Mouse (Mus musculus) heart, embryonic 15.5 days (tissue): ENCODE data around the gene Hoxb7. TPM values are rescaled to one million over a fixed set of nuclear protein-coding genes. Genes with fewer than 3 reads are reported as not detected.

Experiments
- ATAC-seq: fragments of 200-750 bp; cut with Nextera tagmentation; replicated peaks from 2 replicates; pipeline ENCODE4 v1.8.0; 2017; ENCODE audit warnings: low read depth, moderate TSS enrichment; ENCODE audit not compliant: insufficient number of reproducible peaks, insufficient read depth, low FRiP score
- H3K27ac ChIP-seq: fragments of 300-500 bp; sonication (generic); 2 replicates; pipeline ENCODE4 v1.5.1; 2015; ENCODE audit warnings: mild to moderate bottlenecking, inconsistent platforms
- H3K27me3 ChIP-seq: fragments of 300-500 bp; sonication (generic); 2 replicates; pipeline ENCODE4 v1.6.1; 2015; ENCODE audit warnings: inconsistent platforms
- H3K36me3 ChIP-seq: fragments of 300-500 bp; sonication (generic); 2 replicates; pipeline ENCODE4 v1.6.1; 2015; ENCODE audit warnings: mild to moderate bottlenecking, inconsistent platforms
- H3K4me1 ChIP-seq: fragments of 300-500 bp; sonication (generic); replicated peaks from 2 replicates; pipeline ENCODE4 v1.6.1; 2015; ENCODE audit warnings: inconsistent platforms
- H3K4me2 ChIP-seq: fragments of 300-500 bp; sonication (generic); 2 replicates; pipeline ENCODE4 v1.6.1; 2015; ENCODE audit warnings: inconsistent platforms, mild to moderate bottlenecking, moderate library complexity
- H3K4me3 ChIP-seq: fragments of 300-500 bp; sonication (generic); 2 replicates; pipeline ENCODE4 v1.5.1; 2015; ENCODE audit warnings: mild to moderate bottlenecking, inconsistent platforms
- H3K9ac ChIP-seq: fragments of 300-500 bp; sonication (generic); 2 replicates; pipeline ENCODE4 v1.6.1; 2015; ENCODE audit warnings: mild to moderate bottlenecking, inconsistent platforms
- H3K9me3 ChIP-seq: fragments of 300-500 bp; sonication (generic); replicated peaks from 2 replicates; pipeline ENCODE4 v1.6.1; 2016; ENCODE audit warnings: inconsistent platforms
- WGBS: fragments of 180-500 bp; shearing (Covaris S2); methylation state at CpG from one replicate; pipeline ENCODE4 v1.1.7; 2015; ENCODE audit warnings: mixed read lengths; 5-methylcytosine and 5-hydroxymethylcytosine counted together
- polyA plus RNA-seq: library from polyadenylated mRNA; unstranded; fragments of >200 nt; fragmentation: Nextera tagmentation; extraction: Ambion mirVana; gene quantifications from 2 replicates; pipeline ENCODE4 v1.2.1, GENCODE M21; 2015

The Hoxb7 gene
- polyA plus RNA-seq, 1 experiment from 2014 or later = 0.25 TPM

GRCm38 (mm10) chr11:96322738-96323137, 36.3 kb downstream of the Hoxb7 start:
- no peak for ATAC-seq
- no peak overlapping the region for H3K4me3 ChIP-seq
- H3K27me3 ChIP-seq = peaks cover 100% of the 10 kb centered on the region
- no peak overlapping the region for H3K9ac ChIP-seq
- H3K4me2 ChIP-seq = no peak overlapping the region
- H3K9me3 ChIP-seq = no peaks in the 10 kb centered on the region
- no peaks in the 10 kb centered on the region for H3K36me3 ChIP-seq
- peaks cover 15% of the 10 kb centered on the region for H3K4me1 ChIP-seq
- 26% methylated on average over 6 of the region's 6 CpGs for WGBS
- H3K27ac ChIP-seq = no peak overlapping the region

GRCm38 (mm10) chr11:96323154-96323553, 36.7 kb downstream of the Hoxb7 start, which contains the start of gene Hoxb3:
TSS of gene Hoxb3 (plus strand) at chr11:96323326.
- H3K9me3 ChIP-seq = no peaks in the 10 kb centered on the region
- peaks cover 13% of the 10 kb centered on the region for H3K4me1 ChIP-seq
- H3K36me3 ChIP-seq = no peaks in the 10 kb centered on the region
- no peak for ATAC-seq
- 28% methylated on average over 10 of the region's 10 CpGs for WGBS
- peak within 1 kb of the TSS; percentile 2; the same call in 1 of the 2 replicates for H3K4me3 ChIP-seq
- peaks cover 100% of the 10 kb centered on the region for H3K27me3 ChIP-seq
- H3K27ac ChIP-seq = peak within 1 kb of the TSS; percentile 4; the same call in 1 of the 2 replicates
- H3K9ac ChIP-seq = no peak within 1 kb of the TSS
- H3K4me2 ChIP-seq = peak within 1 kb of the TSS; percentile 14; the same call in 1 of the 2 replicates

GRCm38 (mm10) chr11:96324125-96324524, 37.7 kb downstream of the Hoxb7 start:
- H3K9me3 ChIP-seq = no peaks in the 10 kb centered on the region
- peaks cover 7% of the 10 kb centered on the region for H3K4me1 ChIP-seq
- peak overlapping the region; percentile 4; the same call in 1 of the 2 replicates for H3K27ac ChIP-seq
- WGBS = 19% methylated on average over 5 of the region's 5 CpGs
- H3K36me3 ChIP-seq = no peaks in the 10 kb centered on the region
- peak overlapping the region; percentile 14; the same call in 1 of the 2 replicates for H3K4me2 ChIP-seq
- no peak overlapping the region for H3K9ac ChIP-seq
- H3K4me3 ChIP-seq = peak overlapping the region; percentile 2; the same call in 1 of the 2 replicates
- no peak for ATAC-seq
- H3K27me3 ChIP-seq = peaks cover 100% of the 10 kb centered on the region

- H3K4me1 ChIP-seq = peaks cover 4% of the 10 kb centered on the region; the same call in 1 of the 2 replicates
- H3K27ac ChIP-seq = no peak overlapping the region; the same call in 1 of the 2 replicates
- no peaks in the 10 kb centered on the region for H3K9me3 ChIP-seq
- no peak for ATAC-seq
- WGBS = 23% methylated on average over 8 of the region's 8 CpGs
- H3K36me3 ChIP-seq = no peaks in the 10 kb centered on the region
- no peak overlapping the region for H3K9ac ChIP-seq
- H3K4me3 ChIP-seq = no peak overlapping the region; the same call in 1 of the 2 replicates
- H3K4me2 ChIP-seq = no peak overlapping the region
- peaks cover 100% of the 10 kb centered on the region for H3K27me3 ChIP-seq
Measured at GRCm38 (mm10) chr11:96324965-96325364, 38.5 kb downstream of the Hoxb7 start.

- no peak for ATAC-seq
- peaks cover 100% of the 10 kb centered on the region for H3K27me3 ChIP-seq
- H3K4me3 ChIP-seq = no peak overlapping the region; the same call in 1 of the 2 replicates
- no peaks in the 10 kb centered on the region for H3K9me3 ChIP-seq
- peak overlapping the region; percentile 3; the same call in 1 of the 2 replicates for H3K4me2 ChIP-seq
- no peak overlapping the region for H3K9ac ChIP-seq
- no peaks in the 10 kb centered on the region for H3K36me3 ChIP-seq
- 0 out of 2 replicates have a peak, but pooled peaks cover 2% of the 10 kb centered on the region for H3K4me1 ChIP-seq
- WGBS = 17% methylated on average over 22 of the region's 22 CpGs
- no peak overlapping the region; the same call in 1 of the 2 replicates for H3K27ac ChIP-seq
Measured at GRCm38 (mm10) chr11:96325747-96326212, 39.4 kb downstream of the Hoxb7 start.

GRCm38 (mm10) chr11:96326705-96327104, 40.3 kb downstream of the Hoxb7 start:
- 15% methylated on average over 12 of the region's 12 CpGs for WGBS
- peaks cover 100% of the 10 kb centered on the region for H3K27me3 ChIP-seq
- 0 out of 2 replicates have a peak, but pooled peaks cover 2% of the 10 kb centered on the region for H3K4me1 ChIP-seq
- H3K36me3 ChIP-seq = no peaks in the 10 kb centered on the region
- H3K27ac ChIP-seq = no peak overlapping the region
- H3K4me3 ChIP-seq = no peak overlapping the region; the same call in 1 of the 2 replicates
- no peak overlapping the region for H3K9ac ChIP-seq
- ATAC-seq = no peak
- H3K4me2 ChIP-seq = peak overlapping the region; percentile 11; the same call in 1 of the 2 replicates
- H3K9me3 ChIP-seq = no peaks in the 10 kb centered on the region

GRCm38 (mm10) chr11:96327122-96327521, 40.7 kb downstream of the Hoxb7 start:
- no peaks in the 10 kb centered on the region for H3K36me3 ChIP-seq
- no peak overlapping the region for H3K4me2 ChIP-seq
- peaks cover 2% of the 10 kb centered on the region; the same call in 1 of the 2 replicates for H3K4me1 ChIP-seq
- H3K27me3 ChIP-seq = peaks cover 100% of the 10 kb centered on the region
- no peak overlapping the region for H3K27ac ChIP-seq
- 20% methylated on average over 7 of the region's 7 CpGs for WGBS
- no peak overlapping the region for H3K4me3 ChIP-seq
- H3K9ac ChIP-seq = no peak overlapping the region
- no peak for ATAC-seq
- no peaks in the 10 kb centered on the region for H3K9me3 ChIP-seq

GRCm38 (mm10) chr11:96327750-96328149, 41.3 kb downstream of the Hoxb7 start:
- Histone ChIP-seq H3K27ac (no peak overlapping the region), H3K27me3 (peaks cover 100% of the 10 kb centered on the region), H3K9ac (no peak overlapping the region)

GRCm38 (mm10) chr11:96328605-96329004, 42.2 kb downstream of the Hoxb7 start:
- WGBS = 21% methylated on average over 8 of the region's 8 CpGs
- no peak overlapping the region for H3K4me2 ChIP-seq
- H3K4me1 ChIP-seq = peaks cover 8% of the 10 kb centered on the region; the same call in 1 of the 2 replicates
- no peaks in the 10 kb centered on the region for H3K36me3 ChIP-seq
- H3K4me3 ChIP-seq = no peak overlapping the region
- no peaks in the 10 kb centered on the region for H3K9me3 ChIP-seq
- peaks cover 100% of the 10 kb centered on the region for H3K27me3 ChIP-seq
- no peak for ATAC-seq
- no peak overlapping the region for H3K9ac ChIP-seq
- no peak overlapping the region for H3K27ac ChIP-seq

More at GRCm38 (mm10) chr11:96327750-96328149, 41.3 kb downstream of the Hoxb7 start:
- Histone ChIP-seq H3K4me3 (no peak overlapping the region), H3K4me2 (no peak overlapping the region), H3K4me1 (peaks cover 7% of the 10 kb centered on the region; the same call in 1 of the 2 replicates), H3K9me3 (no peaks in the 10 kb centered on the region), H3K36me3 (no peaks in the 10 kb centered on the region)
- ATAC-seq = no peak
- 18% methylated on average over 5 of the region's 5 CpGs for WGBS

- Histone ChIP-seq H3K4me2 (peak overlapping the region; percentile 52), H3K27ac (peak overlapping the region; percentile 49; the same call in 1 of the 2 replicates), H3K4me3 (peak overlapping the region; percentile 43), H3K4me1 (peaks cover 6% of the 10 kb centered on the region; the same call in 1 of the 2 replicates), H3K9ac (no peak overlapping the region), H3K9me3 (no peaks in the 10 kb centered on the region), H3K36me3 (no peaks in the 10 kb centered on the region), H3K27me3 (peaks cover 100% of the 10 kb centered on the region)
- 5% methylated on average over 8 of the region's 8 CpGs for WGBS
- ATAC-seq = no peak
Measured at GRCm38 (mm10) chr11:96332105-96332504, 45.7 kb downstream of the Hoxb7 start.

GRCm38 (mm10) chr11:96332618-96333032, 46.2 kb downstream of the Hoxb7 start:
- Histone ChIP-seq H3K4me1 (peaks cover 6% of the 10 kb centered on the region; the same call in 1 of the 2 replicates), H3K27me3 (peaks cover 100% of the 10 kb centered on the region), H3K36me3 (no peaks in the 10 kb centered on the region), H3K4me2 (peak overlapping the region; percentile 52), H3K27ac (peak overlapping the region; percentile 58; the same call in 1 of the 2 replicates), H3K9me3 (no peaks in the 10 kb centered on the region), H3K4me3 (peak overlapping the region; percentile 43), H3K9ac (no peak overlapping the region)
- ATAC-seq = no peak
- whole genome bisulfite sequencing = 6% methylated on average over 34 of the region's 35 CpGs
